Mouse (Mus musculus): ENCODE data around the gene Sco1. TPM values are rescaled to one million over a fixed set of nuclear protein-coding genes. Genes with fewer than 3 reads are reported as not detected.

Gene Sco1
- 2.2 TPM for polyA plus RNA-seq (2015; fragmentation: Illumina TruSeq; extraction: RNeasy Lipid Tissue Mini Kit (QIAGEN cat#74804); ENCODE audit: insufficient read depth, low read depth, low replicate concordance)

GRCm38 (mm10) chr11:67052321-67052952 is at the start of gene Sco1, which contains the start of gene Adprm:
TSS of gene Sco1 (plus strand) at chr11:67052670.
TSS of gene Adprm (minus strand) at chr11:67052594.

GRCm38 (mm10) chr11:67024867-67025477 is 27.5 kb upstream of the Sco1 start, which contains the start of gene Tmem220:
TSS of gene Tmem220 (plus strand) at chr11:67025154.

GRCm38 (mm10) chr11:67078000-67078399 is 25.5 kb downstream of the Sco1 start, which contains the start of gene Myh3:
TSS of gene Myh3 (plus strand) at chr11:67078300.

Other genes starting within 250 kb of the Sco1 start
- 0.18 TPM for gene Pirt, start 140.7 kb upstream of the Sco1 start, polyA plus RNA-seq (2015; fragmentation: Illumina TruSeq; extraction: RNeasy Lipid Tissue Mini Kit (QIAGEN cat#74804); ENCODE audit: insufficient read depth, low read depth, low replicate concordance)
- gene Tmem238l, start 96.0 kb upstream of the Sco1 start, polyA plus RNA-seq (2015; fragmentation: Illumina TruSeq; extraction: RNeasy Lipid Tissue Mini Kit (QIAGEN cat#74804); ENCODE audit: insufficient read depth, low read depth, low replicate concordance): not detected
- 1.5 TPM for gene Tmem220, start 27.5 kb upstream of the Sco1 start, polyA plus RNA-seq (2015; fragmentation: Illumina TruSeq; extraction: RNeasy Lipid Tissue Mini Kit (QIAGEN cat#74804); ENCODE audit: insufficient read depth, low read depth, low replicate concordance)
- 3.6 TPM for gene Adprm, start 76 bp upstream of the Sco1 start, polyA plus RNA-seq (2015; fragmentation: Illumina TruSeq; extraction: RNeasy Lipid Tissue Mini Kit (QIAGEN cat#74804); ENCODE audit: insufficient read depth, low read depth, low replicate concordance)
- gene Myh3, start 25.6 kb downstream of the Sco1 start, polyA plus RNA-seq (2015; fragmentation: Illumina TruSeq; extraction: RNeasy Lipid Tissue Mini Kit (QIAGEN cat#74804); ENCODE audit: insufficient read depth, low read depth, low replicate concordance): not detected
- not detected for gene Myh2, start 118.4 kb downstream of the Sco1 start, polyA plus RNA-seq (2015; fragmentation: Illumina TruSeq; extraction: RNeasy Lipid Tissue Mini Kit (QIAGEN cat#74804); ENCODE audit: insufficient read depth, low read depth, low replicate concordance)
- gene Myh1, start 147.4 kb downstream of the Sco1 start, polyA plus RNA-seq (2015; fragmentation: Illumina TruSeq; extraction: RNeasy Lipid Tissue Mini Kit (QIAGEN cat#74804); ENCODE audit: insufficient read depth, low read depth, low replicate concordance): not detected
- not detected for gene Myh4, start 185.4 kb downstream of the Sco1 start, polyA plus RNA-seq (2015; fragmentation: Illumina TruSeq; extraction: RNeasy Lipid Tissue Mini Kit (QIAGEN cat#74804); ENCODE audit: insufficient read depth, low read depth, low replicate concordance)
- not detected for gene Myh8, start 224.5 kb downstream of the Sco1 start, polyA plus RNA-seq (2015; fragmentation: Illumina TruSeq; extraction: RNeasy Lipid Tissue Mini Kit (QIAGEN cat#74804); ENCODE audit: insufficient read depth, low read depth, low replicate concordance)

Data from pancreas, adult 10 weeks (tissue).